Mouse (Mus musculus): ENCODE results near the gene Ephb2. TPM values are rescaled to one million over a fixed set of nuclear protein-coding genes. Genes with fewer than 3 reads are reported as not detected.

The Ephb2 gene
- total and polyA plus RNA-seq, 2 experiments from 2014 or later, result 10.8 to 85.6 TPM

- H3K4me3 ChIP-seq (ENCODE audit: low read depth, low read length), result no peak overlapping the region
- TF ChIP-seq CTCF (IDR thresholded peaks at IDR 0.05; ENCODE audit: low read depth), result no peak
- peaks cover 11% of the 10 kb centered on the region for H3K36me3 ChIP-seq (ENCODE audit: insufficient read depth)
- DNase-seq, result peak; percentile 33
- H3K27me3 ChIP-seq (ENCODE audit: insufficient read depth, low read length), result no peaks in the 10 kb centered on the region
- H3K9me3 ChIP-seq (ENCODE audit: low read length), result no peaks in the 10 kb centered on the region
- H3K27ac ChIP-seq (ENCODE audit: low read depth, low read length), result no peak overlapping the region
- H3K4me2 ChIP-seq (ENCODE audit: low read depth), result no peak overlapping the region
- WGBS, result 27% methylated on average over 7 of the region's 7 CpGs
- no peak overlapping the region for H3K9ac ChIP-seq
- peaks cover 12% of the 10 kb centered on the region; the same call in 1 of the 2 replicates for H3K4me1 ChIP-seq (ENCODE audit: insufficient read depth)
- ATAC-seq, result peak; percentile 34; the same call in 1 of the 2 replicates
Observed at GRCm38 (mm10) chr4:136699084-136699450, 136.7 kb downstream of the Ephb2 start.

- DNase-seq (peak; percentile 61), ATAC-seq (peak; percentile 55; the same call in 1 of the 2 replicates)
- Histone ChIP-seq H3K4me1 (ENCODE audit: insufficient read depth) (peaks cover 12% of the 10 kb centered on the region; the same call in 1 of the 2 replicates), H3K9ac (no peak overlapping the region), H3K36me3 (ENCODE audit: insufficient read depth) (peaks cover 16% of the 10 kb centered on the region), H3K4me3 (ENCODE audit: low read depth, low read length) (no peak overlapping the region), H3K27ac (ENCODE audit: low read depth, low read length) (no peak overlapping the region), H3K4me2 (ENCODE audit: low read depth) (no peak overlapping the region), H3K9me3 (ENCODE audit: low read length) (no peaks in the 10 kb centered on the region), H3K27me3 (ENCODE audit: insufficient read depth, low read length) (no peaks in the 10 kb centered on the region)
- peak; percentile 25; the same call in 1 of the 2 replicates for TF ChIP-seq CTCF (IDR thresholded peaks at IDR 0.05; ENCODE audit: low read depth)
- 55% methylated on average over 11 of the region's 11 CpGs for WGBS
Observed at GRCm38 (mm10) chr4:136698404-136699083, 137.2 kb downstream of the Ephb2 start.

GRCm38 (mm10) chr4:136697325-136697724, 138.5 kb downstream of the Ephb2 start:
- Histone ChIP-seq H3K27me3 (ENCODE audit: insufficient read depth, low read length) (no peaks in the 10 kb centered on the region), H3K9ac (no peak overlapping the region), H3K4me3 (ENCODE audit: low read depth, low read length) (no peak overlapping the region), H3K4me1 (ENCODE audit: insufficient read depth) (peaks cover 12% of the 10 kb centered on the region; the same call in 1 of the 2 replicates), H3K4me2 (ENCODE audit: low read depth) (no peak overlapping the region), H3K36me3 (ENCODE audit: insufficient read depth) (peaks cover 26% of the 10 kb centered on the region), H3K27ac (ENCODE audit: low read depth, low read length) (no peak overlapping the region), H3K9me3 (ENCODE audit: low read length) (no peaks in the 10 kb centered on the region)
- TF ChIP-seq CTCF (IDR thresholded peaks at IDR 0.05; ENCODE audit: low read depth), result no peak
- no peak for ATAC-seq
- 80% methylated on average over 6 of the region's 6 CpGs for WGBS
- no peak for DNase-seq

- no peaks in the 10 kb centered on the region for H3K9me3 ChIP-seq (ENCODE audit: low read length)
- H3K4me3 ChIP-seq (ENCODE audit: low read depth, low read length), result no peak overlapping the region
- ATAC-seq (peak; percentile 36; the same call in 1 of the 2 replicates), DNase-seq (peak; percentile 66)
- no peak overlapping the region for H3K9ac ChIP-seq
- peaks cover 12% of the 10 kb centered on the region; the same call in 1 of the 2 replicates for H3K4me1 ChIP-seq (ENCODE audit: insufficient read depth)
- H3K36me3 ChIP-seq (ENCODE audit: insufficient read depth), result peaks cover 31% of the 10 kb centered on the region
- peak; percentile 96 for TF ChIP-seq CTCF (IDR thresholded peaks at IDR 0.05; ENCODE audit: low read depth)
- H3K27me3 ChIP-seq (ENCODE audit: insufficient read depth, low read length), result no peaks in the 10 kb centered on the region
- WGBS, result 22% methylated on average over 5 of the region's 5 CpGs
- H3K4me2 ChIP-seq (ENCODE audit: low read depth), result no peak overlapping the region
- no peak overlapping the region for H3K27ac ChIP-seq (ENCODE audit: low read depth, low read length)
Observed at GRCm38 (mm10) chr4:136696381-136696925, 139.3 kb downstream of the Ephb2 start.

- H3K9me3 ChIP-seq (ENCODE audit: low read length), result no peaks in the 10 kb centered on the region
- H3K4me1 ChIP-seq (ENCODE audit: insufficient read depth), result peaks cover 12% of the 10 kb centered on the region; the same call in 1 of the 2 replicates
- no peak for TF ChIP-seq CTCF (IDR thresholded peaks at IDR 0.05; ENCODE audit: low read depth)
- H3K27me3 ChIP-seq (ENCODE audit: insufficient read depth, low read length), result no peaks in the 10 kb centered on the region
- no peak overlapping the region for H3K4me3 ChIP-seq (ENCODE audit: low read depth, low read length)
- H3K4me2 ChIP-seq (ENCODE audit: low read depth), result no peak overlapping the region
- WGBS, result 95% methylated on average over 9 of the region's 9 CpGs
- H3K36me3 ChIP-seq (ENCODE audit: insufficient read depth), result peaks cover 34% of the 10 kb centered on the region
- H3K27ac ChIP-seq (ENCODE audit: low read depth, low read length), result no peak overlapping the region
- H3K9ac ChIP-seq, result no peak overlapping the region
- DNase-seq, result no peak
- no peak for ATAC-seq
Observed at GRCm38 (mm10) chr4:136695696-136696095, 140.1 kb downstream of the Ephb2 start.

GRCm38 (mm10) chr4:136690034-136690433, 145.8 kb downstream of the Ephb2 start:
- Histone ChIP-seq H3K4me1 (ENCODE audit: insufficient read depth) (no peaks in the 10 kb centered on the region), H3K4me3 (ENCODE audit: low read depth, low read length) (no peak overlapping the region), H3K9me3 (ENCODE audit: low read length) (no peaks in the 10 kb centered on the region), H3K27me3 (ENCODE audit: insufficient read depth, low read length) (no peaks in the 10 kb centered on the region), H3K36me3 (ENCODE audit: insufficient read depth) (peaks cover 38% of the 10 kb centered on the region), H3K27ac (ENCODE audit: low read depth, low read length) (no peak overlapping the region), H3K4me2 (ENCODE audit: low read depth) (no peak overlapping the region), H3K9ac (no peak overlapping the region)
- WGBS, result 81% methylated on average over 12 of the region's 12 CpGs
- TF ChIP-seq CTCF (IDR thresholded peaks at IDR 0.05; ENCODE audit: low read depth), result no peak
- DNase-seq, result no peak
- no peak for ATAC-seq

- H3K27me3 ChIP-seq (ENCODE audit: insufficient read depth, low read length), result no peaks in the 10 kb centered on the region
- no peak for ATAC-seq
- H3K4me1 ChIP-seq (ENCODE audit: insufficient read depth), result no peaks in the 10 kb centered on the region
- H3K9me3 ChIP-seq (ENCODE audit: low read length), result no peaks in the 10 kb centered on the region
- peak; percentile 22 for TF ChIP-seq CTCF (IDR thresholded peaks at IDR 0.05; ENCODE audit: low read depth)
- WGBS, result 62% methylated on average over 4 of the region's 4 CpGs
- no peak overlapping the region for H3K4me3 ChIP-seq (ENCODE audit: low read depth, low read length)
- H3K4me2 ChIP-seq (ENCODE audit: low read depth), result no peak overlapping the region
- peaks cover 28% of the 10 kb centered on the region for H3K36me3 ChIP-seq (ENCODE audit: insufficient read depth)
- DNase-seq, result no peak
- no peak overlapping the region for H3K9ac ChIP-seq
- no peak overlapping the region for H3K27ac ChIP-seq (ENCODE audit: low read depth, low read length)
Observed at GRCm38 (mm10) chr4:136688113-136688512, 147.7 kb downstream of the Ephb2 start.

Measured in forebrain, postnatal 0 days (tissue).